Mouse (Mus musculus): Measurements from ENCODE around the gene Qtrt1. TPM values are rescaled to one million over a fixed set of nuclear protein-coding genes. Genes with fewer than 3 reads are reported as not detected.

Qtrt1 gene
- total and polyA plus RNA-seq, 2 experiments = 5.6 to 15.7 TPM

- H3K9ac ChIP-seq (ENCODE audit: low read depth, low read length) = no peak overlapping the region
- no peak for TF ChIP-seq POLR2A (IDR thresholded peaks at IDR 0.05; ENCODE audit: extremely low read depth, insufficient read depth, low read length)
- TF ChIP-seq CTCF (IDR thresholded peaks at IDR 0.05; ENCODE audit: low read depth, low read length) = peak; percentile 68
- 85% methylated on average over 20 of the region's 20 CpGs for WGBS
- peaks cover 4% of the 10 kb centered on the region; the same call in 1 of the 2 replicates for H3K79me2 ChIP-seq (ENCODE audit: control insufficient read depth, insufficient read depth, low read length)
- H3K27me3 ChIP-seq (ENCODE audit: control insufficient read depth, insufficient read depth, low read length) = no peaks in the 10 kb centered on the region
- H3K4me3 ChIP-seq (ENCODE audit: insufficient read depth, low read depth, low read length) = no peak overlapping the region
- no peak overlapping the region for H3K27ac ChIP-seq (replicated peaks; ENCODE audit: insufficient read depth, low read depth, low read length)
- H3K36me3 ChIP-seq (ENCODE audit: control insufficient read depth, insufficient read depth, low read length) = peaks cover 40% of the 10 kb centered on the region
- DNase-seq (ENCODE audit: extremely low read depth, low read depth, low spot score) = peak; percentile 29
- H3K4me1 ChIP-seq (ENCODE audit: control insufficient read depth, insufficient read depth, low read length) = no peaks in the 10 kb centered on the region
Observed at GRCm38 (mm10) chr9:21469032-21470024, 57.7 kb downstream of the Qtrt1 start.

Other genes with a start within 250 kb of the Qtrt1 start
- 1.0 and 1.5 TPM in 2 replicates for gene Pde4a, start 246.1 kb upstream of the Qtrt1 start, total RNA-seq (2014; rRNA removed)
- 1.9 and 3.5 TPM in 2 replicates for gene Pde4a, start 246.1 kb upstream of the Qtrt1 start, polyA plus RNA-seq (2012; rRNA removed)
- gene Keap1, start 172.5 kb upstream of the Qtrt1 start, total RNA-seq (2014; rRNA removed) = 29.5 and 37.3 TPM in 2 replicates
- 69.1 and 76.4 TPM in 2 replicates for gene Keap1, start 172.5 kb upstream of the Qtrt1 start, polyA plus RNA-seq (2012; rRNA removed)
- 3.3 and 4.1 TPM in 2 replicates for gene S1pr5, start 163.4 kb upstream of the Qtrt1 start, total RNA-seq (2014; rRNA removed)
- gene S1pr5, start 163.4 kb upstream of the Qtrt1 start, polyA plus RNA-seq (2012; rRNA removed) = 5.3 and 9.9 TPM in 2 replicates
- 22.3 and 27.3 TPM in 2 replicates for gene Atg4d, start 146.5 kb upstream of the Qtrt1 start, total RNA-seq (2014; rRNA removed)
- 42.2 and 45.8 TPM in 2 replicates for gene Atg4d, start 146.5 kb upstream of the Qtrt1 start, polyA plus RNA-seq (2012; rRNA removed)
- 5.0 and 6.5 TPM in 2 replicates for gene Kri1, start 123.9 kb upstream of the Qtrt1 start, total RNA-seq (2014; rRNA removed)
- gene Kri1, start 123.9 kb upstream of the Qtrt1 start, polyA plus RNA-seq (2012; rRNA removed) = 6.3 and 9.7 TPM in 2 replicates
- 3.0 and 3.9 TPM in 2 replicates for gene Cdkn2d, start 120.4 kb upstream of the Qtrt1 start, total RNA-seq (2014; rRNA removed)
- 5.1 and 5.2 TPM in 2 replicates for gene Cdkn2d, start 120.4 kb upstream of the Qtrt1 start, polyA plus RNA-seq (2012; rRNA removed)
- 0.07 and 0.55 TPM in 2 replicates for gene Ap1m2, start 99.5 kb upstream of the Qtrt1 start, total RNA-seq (2014; rRNA removed)
- gene Ap1m2, start 99.5 kb upstream of the Qtrt1 start, polyA plus RNA-seq (2012; rRNA removed) = 0.06 and 0.28 TPM in 2 replicates
- 3.8 and 4.9 TPM in 2 replicates for gene Slc44a2, start 91.1 kb upstream of the Qtrt1 start, total RNA-seq (2014; rRNA removed)
- 3.9 and 5.8 TPM in 2 replicates for gene Slc44a2, start 91.1 kb upstream of the Qtrt1 start, polyA plus RNA-seq (2012; rRNA removed)
- 9.5 and 13.0 TPM in 2 replicates for gene Ilf3, start 44.0 kb upstream of the Qtrt1 start, total RNA-seq (2014; rRNA removed)
- 9.1 and 13.5 TPM in 2 replicates for gene Ilf3, start 44.0 kb upstream of the Qtrt1 start, polyA plus RNA-seq (2012; rRNA removed)
- gene Dnm2, start 13.1 kb downstream of the Qtrt1 start, total RNA-seq (2014; rRNA removed) = 28.9 and 32.3 TPM in 2 replicates
- gene Dnm2, start 13.1 kb downstream of the Qtrt1 start, polyA plus RNA-seq (2012; rRNA removed) = 57.3 and 74.4 TPM in 2 replicates
- 19.2 and 23.2 TPM in 2 replicates for gene Tmed1, start 98.4 kb downstream of the Qtrt1 start, total RNA-seq (2014; rRNA removed)
- gene Tmed1, start 98.4 kb downstream of the Qtrt1 start, polyA plus RNA-seq (2012; rRNA removed) = 24.9 and 26.5 TPM in 2 replicates
- 3.5 and 4.6 TPM in 2 replicates for gene AB124611, start 114.3 kb downstream of the Qtrt1 start, total RNA-seq (2014; rRNA removed)
- 2.2 and 3.4 TPM in 2 replicates for gene AB124611, start 114.3 kb downstream of the Qtrt1 start, polyA plus RNA-seq (2012; rRNA removed)
- 5.0 and 8.1 TPM in 2 replicates for gene Carm1, start 135.1 kb downstream of the Qtrt1 start, total RNA-seq (2014; rRNA removed)
- 23.4 and 28.5 TPM in 2 replicates for gene Carm1, start 135.1 kb downstream of the Qtrt1 start, polyA plus RNA-seq (2012; rRNA removed)
- gene Timm29, start 180.9 kb downstream of the Qtrt1 start, total RNA-seq (2014; rRNA removed) = 13.0 and 18.7 TPM in 2 replicates
- gene Timm29, start 180.9 kb downstream of the Qtrt1 start, polyA plus RNA-seq (2012; rRNA removed) = 26.7 TPM in 2 replicates
- gene Yipf2, start 181.0 kb downstream of the Qtrt1 start, total RNA-seq (2014; rRNA removed) = 24.6 and 25.9 TPM in 2 replicates
- 33.5 and 43.9 TPM in 2 replicates for gene Yipf2, start 181.0 kb downstream of the Qtrt1 start, polyA plus RNA-seq (2012; rRNA removed)
- 13.1 and 15.8 TPM in 2 replicates for gene Smarca4, start 204.3 kb downstream of the Qtrt1 start, total RNA-seq (2014; rRNA removed)
- gene Smarca4, start 204.3 kb downstream of the Qtrt1 start, polyA plus RNA-seq (2012; rRNA removed) = 15.2 and 15.9 TPM in 2 replicates